Mouse (Mus musculus) midbrain, embryonic 11.5 days (tissue): ENCODE measurements around the gene Gm6657. TPM values are rescaled to one million over a fixed set of nuclear protein-coding genes. Genes with fewer than 3 reads are reported as not detected.

Experiments
- ATAC-seq: fragments of 200-750 bp; cut with Nextera tagmentation; 2 replicates; pipeline ENCODE4 v1.8.0; 2017; ENCODE audit warnings: moderate TSS enrichment, moderate library complexity; ENCODE audit not compliant: low FRiP score
- DNase-seq: peaks from one replicate; pipeline ENCODE4 v3.0.0; 2015; ENCODE audit warnings: low spot score; ENCODE audit errors: missing footprints
- H3K27ac ChIP-seq: fragments of 300-500 bp; sonication (generic); 2 replicates; pipeline ENCODE4 v1.5.1; 2014; ENCODE audit warnings: low read depth, low read length
- H3K27me3 ChIP-seq: fragments of 300-500 bp; sonication (generic); 2 replicates; pipeline ENCODE4 v1.6.1; 2014; ENCODE audit warnings: mild to moderate bottlenecking, low read length, moderate library complexity, mixed read lengths; ENCODE audit not compliant: control insufficient read depth, insufficient read depth
- H3K36me3 ChIP-seq: fragments of 300-500 bp; sonication (generic); 2 replicates; pipeline ENCODE4 v1.6.1; 2014; ENCODE audit warnings: mild to moderate bottlenecking, low read length, moderate library complexity, mixed read lengths; ENCODE audit not compliant: control insufficient read depth, insufficient read depth
- H3K4me1 ChIP-seq: fragments of 300-500 bp; sonication (generic); 2 replicates; pipeline ENCODE4 v1.6.1; 2014; ENCODE audit warnings: low read length; ENCODE audit not compliant: control insufficient read depth, insufficient read depth
- H3K4me2 ChIP-seq: fragments of 300-500 bp; sonication (generic); 2 replicates; pipeline ENCODE4 v1.6.1; 2014; ENCODE audit warnings: mild to moderate bottlenecking, moderate library complexity
- H3K4me3 ChIP-seq: fragments of 300-500 bp; sonication (generic); 2 replicates; pipeline ENCODE4 v1.5.1; 2014; ENCODE audit warnings: low read depth, low read length
- H3K9ac ChIP-seq: fragments of 300-500 bp; sonication (generic); 2 replicates; pipeline ENCODE4 v1.6.1; 2014; ENCODE audit warnings: low read length
- H3K9me3 ChIP-seq: fragments of 300-500 bp; sonication (generic); 2 replicates; pipeline ENCODE4 v1.6.1; 2016; ENCODE audit warnings: low read length; ENCODE audit not compliant: control insufficient read depth
- WGBS: fragments of 180-500 bp; shearing (Covaris S2); extraction: QIAGEN DNeasy Blood & Tissue Kit; methylation state at CpG from one replicate; pipeline ENCODE4 v1.1.7; 2014; 5-methylcytosine and 5-hydroxymethylcytosine counted together
- polyA plus RNA-seq: library from polyadenylated mRNA; unstranded; fragments of >200 nt; fragmentation: Nextera tagmentation; extraction: Ambion mirVana; gene quantifications from 2 replicates; pipeline ENCODE4 v1.2.1, GENCODE M21; 2014

The Gm6657 gene
- polyA plus RNA-seq, 1 experiment from 2014 or later = not detected

DNA sequence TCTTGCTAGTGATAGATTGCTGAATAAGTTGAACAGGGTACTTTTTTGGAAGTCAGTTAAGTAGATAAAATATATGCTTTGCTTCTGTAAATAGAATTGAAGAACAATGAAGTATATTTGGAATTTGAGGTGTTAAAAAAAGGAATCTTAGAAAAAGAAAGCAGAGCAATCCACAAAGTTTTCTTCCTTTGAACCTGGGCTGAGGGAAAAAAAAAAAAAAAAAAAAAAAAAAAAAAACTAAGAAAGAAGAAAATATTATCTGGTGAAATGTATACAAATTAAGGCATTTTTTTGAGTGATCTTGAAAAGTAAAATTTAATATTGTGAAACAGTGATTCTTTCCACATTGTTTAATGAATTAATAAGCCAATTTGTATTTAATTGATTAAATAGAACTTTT is 38.5 kb downstream of the Gm6657 start:
- Histone ChIP-seq H3K27me3 (no peaks in the 10 kb centered on the region), H3K9ac (no peak overlapping the region), H3K4me1 (peaks cover 2% of the 10 kb centered on the region; the same call in 1 of the 2 replicates), H3K4me2 (no peak overlapping the region), H3K4me3 (no peak overlapping the region), H3K27ac (no peak overlapping the region), H3K36me3 (no peaks in the 10 kb centered on the region), H3K9me3 (no peaks in the 10 kb centered on the region)
- ATAC-seq (no peak), DNase-seq (no peak)

- Histone ChIP-seq H3K9ac (no peak overlapping the region), H3K4me3 (no peak overlapping the region), H3K9me3 (no peaks in the 10 kb centered on the region), H3K4me2 (no peak overlapping the region), H3K4me1 (no peaks in the 10 kb centered on the region), H3K27me3 (no peaks in the 10 kb centered on the region), H3K27ac (no peak overlapping the region), H3K36me3 (no peaks in the 10 kb centered on the region)
- DNase-seq (no peak), ATAC-seq (no peak)
- WGBS = 72% methylated on average over 1 of the region's 1 CpGs
These were observed 54.3 kb downstream of the Gm6657 start for GRCm38 (mm10) chr12:78248366-78248765.

GRCm38 (mm10) chr12:78249151-78249550 is 55.1 kb downstream of the Gm6657 start:
- no peak for DNase-seq
- H3K4me3 ChIP-seq = no peak overlapping the region
- no peak overlapping the region for H3K27ac ChIP-seq
- H3K36me3 ChIP-seq = no peaks in the 10 kb centered on the region
- no peaks in the 10 kb centered on the region for H3K27me3 ChIP-seq
- H3K4me2 ChIP-seq = no peak overlapping the region
- no peak overlapping the region for H3K9ac ChIP-seq
- H3K4me1 ChIP-seq = no peaks in the 10 kb centered on the region
- no peak for ATAC-seq
- H3K9me3 ChIP-seq = no peaks in the 10 kb centered on the region

Other genes with a start within 250 kb of the Gm6657 start
- 19.8 and 20.7 TPM in 2 replicates for gene Gphn, start 32.1 kb downstream of the Gm6657 start, polyA plus RNA-seq